Mouse (Mus musculus): Measurements from ENCODE around the gene Arhgef28. TPM values are rescaled to one million over a fixed set of nuclear protein-coding genes. Genes with fewer than 3 reads are reported as not detected.

The Arhgef28 gene
- total and polyA plus RNA-seq, 3 experiments, result not detected

- Histone ChIP-seq H3K9ac (ENCODE audit: control insufficient read depth, low read depth, low read length, poor library complexity, severe bottlenecking) (no peak overlapping the region), H3K27me3 (ENCODE audit: control insufficient read depth in 1 of 2, insufficient read depth in 2 of 2, low read length in 2 of 2) (no peaks in the 10 kb centered on the region), H3K9me3 (replicated peaks; ENCODE audit: insufficient read depth, low read length) (no peaks in the 10 kb centered on the region), H3K4me3 (ENCODE audit: control insufficient read depth in 1 of 2, insufficient read depth in 1 of 2, low read depth in 2 of 2, low read length in 2 of 2) (no peak overlapping the region), H3K4me1 (ENCODE audit: control insufficient read depth in 1 of 2, insufficient read depth in 2 of 2, low read length in 2 of 2) (no peaks in the 10 kb centered on the region), H3K79me2 (ENCODE audit: control insufficient read depth, insufficient read depth, low read length, poor library complexity) (no peaks in the 10 kb centered on the region), H3K36me3 (ENCODE audit: control insufficient read depth in 1 of 2, insufficient read depth in 2 of 2, low read length in 2 of 2) (no peaks in the 10 kb centered on the region), H3K27ac (ENCODE audit: control insufficient read depth, low read depth, low read length) (no peak overlapping the region)
- no peak for TF ChIP-seq MEF2A (IDR thresholded peaks at IDR 0.05; ENCODE audit: extremely low read depth, insufficient replicate concordance, low read depth, low read length, poor library complexity, severe bottlenecking)
- no peak for TF ChIP-seq RAD21 (IDR thresholded peaks at IDR 0.05; ENCODE audit: low read depth, low read length)
- no peak for TF ChIP-seq SMC3 (IDR thresholded peaks at IDR 0.05; ENCODE audit: low read depth, low read length)
- no peak for TF ChIP-seq MAZ (IDR thresholded peaks at IDR 0.05; ENCODE audit: low read depth, low read length)
- TF ChIP-seq ZKSCAN1 (IDR thresholded peaks at IDR 0.05; ENCODE audit: low read depth, low read length), result no peak
- TF ChIP-seq USF2 (IDR thresholded peaks at IDR 0.05; ENCODE audit: borderline replicate concordance in 1 of 2, insufficient read depth in 1 of 2, low read depth in 1 of 2, low read length in 2 of 2), result no peak
- no peak for TF ChIP-seq SIN3A (IDR thresholded peaks at IDR 0.05; ENCODE audit: low read length)
- no peak for TF ChIP-seq JUND (IDR thresholded peaks at IDR 0.05; ENCODE audit: low read depth, low read length)
- no peak for TF ChIP-seq ETS1 (IDR thresholded peaks at IDR 0.05; ENCODE audit: low read depth, low read length)
- no peak for TF ChIP-seq ZMIZ1 (IDR thresholded peaks at IDR 0.05; ENCODE audit: low read depth, low read length)
- TF ChIP-seq USF1 (IDR thresholded peaks at IDR 0.05; ENCODE audit: low read depth, low read length), result no peak
- TF ChIP-seq MYB (IDR thresholded peaks at IDR 0.05; ENCODE audit: low read depth, low read length), result no peak
- no peak for TF ChIP-seq UBTF (IDR thresholded peaks at IDR 0.05; ENCODE audit: borderline replicate concordance, insufficient read depth, low read depth, low read length)
- TF ChIP-seq TCF12 (IDR thresholded peaks at IDR 0.05; ENCODE audit: low read depth, low read length), result no peak
- TF ChIP-seq CHD1 (IDR thresholded peaks at IDR 0.05; ENCODE audit: low read depth, low read length), result no peak
- TF ChIP-seq TBP (IDR thresholded peaks at IDR 0.05; ENCODE audit: low read depth, low read length), result no peak
- DNase-seq (ENCODE audit: low read depth, low spot score), result no peak
Observed at GRCm38 (mm10) chr13:98092354-98093002, 113.8 kb downstream of the Arhgef28 start.

GRCm38 (mm10) chr13:98079640-98080039 lies 126.6 kb downstream of the Arhgef28 start:
- no peaks in the 10 kb centered on the region for H3K79me2 ChIP-seq (ENCODE audit: control insufficient read depth, insufficient read depth, low read length, poor library complexity)
- TF ChIP-seq RCOR1 (IDR thresholded peaks at IDR 0.05; ENCODE audit: low read depth, low read length) (no peak), GATA1 (IDR thresholded peaks at IDR 0.05; ENCODE audit: low read depth, low read length) (no peak), KAT2A (conservative IDR thresholded peaks at IDR 0.05; ENCODE audit: low read depth, low read length) (no peak), CHD2 (IDR thresholded peaks at IDR 0.05; ENCODE audit: low read length) (no peak)
- no peak overlapping the region for H3K9ac ChIP-seq (ENCODE audit: control insufficient read depth, low read depth, low read length, poor library complexity, severe bottlenecking)
- no peaks in the 10 kb centered on the region for H3K9me3 ChIP-seq (replicated peaks; ENCODE audit: insufficient read depth, low read length)
- H3K4me3 ChIP-seq (ENCODE audit: control insufficient read depth in 1 of 2, insufficient read depth in 1 of 2, low read depth in 2 of 2, low read length in 2 of 2), result no peak overlapping the region
- no peaks in the 10 kb centered on the region for H3K4me1 ChIP-seq (ENCODE audit: control insufficient read depth in 1 of 2, insufficient read depth in 2 of 2, low read length in 2 of 2)
- DNase-seq (ENCODE audit: low read depth, low spot score), result no peak
- no peaks in the 10 kb centered on the region; a peak in 1 of 4 replicates for H3K27me3 ChIP-seq (ENCODE audit: control insufficient read depth in 1 of 2, insufficient read depth in 2 of 2, low read length in 2 of 2)
- no peak overlapping the region for H3K27ac ChIP-seq (ENCODE audit: control insufficient read depth, low read depth, low read length)
- H3K36me3 ChIP-seq (ENCODE audit: control insufficient read depth in 1 of 2, insufficient read depth in 2 of 2, low read length in 2 of 2), result no peaks in the 10 kb centered on the region
